Mouse (Mus musculus) myocyte (in vitro differentiated cells): ENCODE results near the gene Lrrc73. TPM values are rescaled to one million over a fixed set of nuclear protein-coding genes. Genes with fewer than 3 reads are reported as not detected.

ENCODE experiments used
- H3K27me3 ChIP-seq: one replicate; pipeline ENCODE4 v1.6.1; 2011; ENCODE audit not compliant: control insufficient read depth, insufficient read depth, insufficient read length
- H3K36me3 ChIP-seq: one replicate; pipeline ENCODE4 v1.6.1; 2011; ENCODE audit not compliant: control insufficient read depth, insufficient read depth
- H3K4me2 ChIP-seq: one replicate; pipeline ENCODE4 v1.6.1; 2011; ENCODE audit warnings: low read depth, control low read depth
- H3K4me3 ChIP-seq: one replicate; pipeline ENCODE4 v1.5.1; 2011; ENCODE audit warnings: mild to moderate bottlenecking, control low read depth, moderate library complexity
- H3K79me2 ChIP-seq: one replicate; pipeline ENCODE4 v1.6.1; 2011; ENCODE audit not compliant: control insufficient read depth, insufficient read depth
- H3ac ChIP-seq: one replicate; pipeline ENCODE4 v1.6.1; 2011; ENCODE audit not compliant: control insufficient read depth, insufficient read length
- CEBPB ChIP-seq: IDR thresholded peaks from 2 replicates; pipeline ENCODE4 v1.6.1; 2011; ENCODE audit warnings: mild to moderate bottlenecking, moderate library complexity; ENCODE audit not compliant: poor library complexity, insufficient read depth, severe bottlenecking
- E2F4 ChIP-seq: IDR thresholded peaks from one replicate; pipeline ENCODE4 v1.6.1; 2011; ENCODE audit warnings: mild to moderate bottlenecking, control low read depth, moderate library complexity; ENCODE audit not compliant: insufficient read depth
- MAX ChIP-seq: IDR thresholded peaks from one replicate; pipeline ENCODE4 v1.6.1; 2011; ENCODE audit warnings: low read depth, mild to moderate bottlenecking, control low read depth
- MYOD1 ChIP-seq, 3 experiments: IDR thresholded peaks; one replicate each; pipeline ENCODE4 v1.6.1; 2011; ENCODE audit warnings: control low read depth in 2 of 3, low read depth in 2 of 3, mild to moderate bottlenecking in 2 of 3, moderate library complexity in 1 of 3; ENCODE audit not compliant: insufficient read length in 2 of 3, control insufficient read depth in 1 of 3
- MYOG ChIP-seq, 3 experiments: IDR thresholded peaks; one replicate each; pipeline ENCODE4 v1.6.1; 2011; ENCODE audit warnings: control low read depth in 2 of 3, low read depth in 2 of 3, mild to moderate bottlenecking in 2 of 3; ENCODE audit not compliant: insufficient read length in 2 of 3, control insufficient read depth in 1 of 3, insufficient read depth in 1 of 3
- POLR2A ChIP-seq: IDR thresholded peaks from one replicate; pipeline ENCODE4 v1.6.1; 2011; ENCODE audit warnings: low read depth, mild to moderate bottlenecking, control low read depth, moderate library complexity; ENCODE audit not compliant: insufficient read length
- POLR2AphosphoS2 ChIP-seq: IDR thresholded peaks from one replicate; pipeline ENCODE4 v1.6.1; 2011; ENCODE audit warnings: low read depth, control low read depth; ENCODE audit not compliant: insufficient read length
- REST ChIP-seq: IDR thresholded peaks from one replicate; pipeline ENCODE4 v1.6.1; 2011; ENCODE audit warnings: mild to moderate bottlenecking, control low read depth, moderate library complexity; ENCODE audit not compliant: insufficient read depth, insufficient read length
- SRF ChIP-seq: IDR thresholded peaks from one replicate; pipeline ENCODE4 v1.6.1; 2011; ENCODE audit warnings: low read depth; ENCODE audit not compliant: control insufficient read depth, insufficient read length
- TCF12 ChIP-seq: IDR thresholded peaks from one replicate; pipeline ENCODE4 v1.6.1; 2011; ENCODE audit warnings: mild to moderate bottlenecking, control low read depth; ENCODE audit not compliant: poor library complexity, insufficient read depth, severe bottlenecking
- TCF3 ChIP-seq: IDR thresholded peaks from one replicate; pipeline ENCODE4 v1.6.1; 2011; ENCODE audit warnings: low read depth, control low read depth; ENCODE audit not compliant: insufficient read length
- USF1 ChIP-seq: IDR thresholded peaks from one replicate; pipeline ENCODE4 v1.6.1; 2011; ENCODE audit warnings: low read depth, mild to moderate bottlenecking, control low read depth, moderate library complexity
- polyA plus RNA-seq: library from polyadenylated mRNA; unstranded; fragments of >200 nt; fragmentation: generic; extraction: Trizol; gene quantifications from one replicate; pipeline ENCODE4 v1.2.1, GENCODE M21; 2012; ENCODE audit warnings: missing spikeins

Gene Lrrc73
- polyA plus RNA-seq, 1 experiment: 2.0 TPM

DNA sequence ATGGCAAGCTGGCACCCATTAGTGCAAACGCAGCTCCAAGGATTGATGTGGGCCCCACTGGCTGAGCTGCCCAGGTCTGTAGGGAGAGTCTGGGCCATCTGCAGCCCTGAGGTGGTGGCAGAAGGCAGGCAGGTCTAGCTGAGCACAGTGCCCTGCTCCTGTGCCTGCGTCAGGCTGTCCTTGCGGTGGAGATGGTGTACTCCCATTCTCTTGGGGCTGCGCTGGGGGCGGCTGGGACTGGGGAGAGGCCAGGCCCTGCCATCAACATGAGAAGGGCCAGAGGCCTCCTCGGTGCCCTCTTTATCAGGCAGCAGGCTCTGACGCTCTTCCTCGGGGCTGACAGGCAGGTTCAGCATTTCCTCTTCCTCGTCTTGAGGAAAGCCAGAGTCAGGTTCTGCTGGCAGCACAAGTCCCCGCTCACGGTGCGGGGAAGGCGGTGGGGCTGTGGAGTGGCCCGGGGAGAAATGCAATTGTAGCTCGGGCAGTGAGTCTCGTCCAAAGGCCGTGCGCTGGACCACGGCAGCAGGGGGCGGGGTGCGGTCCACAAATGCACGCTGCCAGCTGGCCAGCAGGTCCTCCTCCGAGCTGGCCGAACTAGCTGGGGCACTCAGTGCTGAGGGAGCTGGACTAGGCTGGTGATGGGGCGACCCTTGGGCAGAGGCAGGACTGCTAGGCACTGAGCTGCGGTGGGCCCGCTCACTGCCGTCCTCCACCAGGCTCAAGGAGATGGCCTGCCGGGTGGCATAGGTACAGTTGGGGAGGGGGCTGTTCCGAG lies 5.1 kb downstream of the Lrrc73 start:
- peaks cover 10% of the 10 kb centered on the region for H3K36me3 ChIP-seq
- H3K27me3 ChIP-seq: no peaks in the 10 kb centered on the region
- TF ChIP-seq MYOG (IDR thresholded peaks at IDR 0.05; ENCODE audit: control insufficient read depth in 1 of 3, insufficient read depth in 1 of 3, insufficient read length in 2 of 3, low read depth in 2 of 3) (no peak), POLR2AphosphoS2 (peak; percentile 52), POLR2A (peak; percentile 11)
- H3ac ChIP-seq: no peak overlapping the region
- no peak overlapping the region for H3K4me2 ChIP-seq
- no peak overlapping the region for H3K4me3 ChIP-seq
- no peaks in the 10 kb centered on the region for H3K79me2 ChIP-seq

DNA sequence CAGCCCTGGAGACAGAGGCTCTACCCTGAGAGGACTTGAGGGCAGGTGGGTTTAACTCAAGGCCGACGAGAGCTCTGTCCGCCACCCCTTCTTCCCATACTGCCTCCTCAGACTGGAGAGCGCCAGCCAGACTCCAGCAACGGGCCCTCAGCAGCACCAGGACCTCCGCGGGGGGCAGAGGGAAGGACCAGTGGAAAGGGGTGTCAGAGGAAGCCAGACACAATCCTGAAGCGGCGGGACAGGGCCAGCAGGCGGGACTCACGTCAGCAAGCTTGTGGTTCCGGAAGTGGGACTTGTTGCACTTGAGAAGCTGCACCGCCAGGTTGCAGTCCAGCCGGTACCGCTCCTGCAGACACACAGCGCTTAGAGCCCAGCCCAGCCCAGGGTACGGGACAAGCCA lies 6.3 kb downstream of the Lrrc73 start:
- no peak overlapping the region for H3ac ChIP-seq
- peaks cover 5% of the 10 kb centered on the region for H3K79me2 ChIP-seq
- H3K4me3 ChIP-seq: no peak overlapping the region
- no peaks in the 10 kb centered on the region for H3K27me3 ChIP-seq
- TF ChIP-seq POLR2AphosphoS2 (peak; percentile 8), POLR2A (no peak)
- peaks cover 17% of the 10 kb centered on the region for H3K36me3 ChIP-seq
- no peak overlapping the region for H3K4me2 ChIP-seq

DNA sequence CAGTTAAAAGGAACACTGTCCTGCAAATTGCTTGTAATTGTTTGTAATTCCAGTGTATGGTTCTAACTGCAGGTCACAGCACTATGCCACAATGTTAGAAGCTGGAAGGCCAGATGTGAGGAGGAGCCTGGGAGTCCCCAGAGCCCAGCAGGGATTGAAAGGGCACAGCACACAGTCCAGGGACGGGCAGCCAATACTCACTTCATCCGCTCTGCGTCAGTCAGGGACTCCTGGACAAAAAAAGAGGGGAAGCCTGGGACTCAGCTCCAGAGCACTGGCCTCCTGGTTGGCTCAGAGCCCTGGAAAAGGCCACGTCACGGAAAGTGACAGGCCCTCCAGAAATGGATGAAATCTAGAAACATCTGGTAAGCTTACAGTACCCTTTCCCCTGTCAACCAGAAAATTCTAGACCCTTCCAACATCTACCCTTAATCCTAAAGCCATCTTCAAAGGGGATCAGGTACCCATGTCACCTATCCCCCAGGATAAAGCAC lies 8.9 kb downstream of the Lrrc73 start:
- Histone ChIP-seq H3K4me2 (no peak overlapping the region), H3K79me2 (peaks cover 17% of the 10 kb centered on the region), H3ac (no peak overlapping the region), H3K36me3 (peaks cover 22% of the 10 kb centered on the region), H3K27me3 (no peaks in the 10 kb centered on the region), H3K4me3 (no peak overlapping the region)
- TF ChIP-seq MYOD1 (IDR thresholded peaks at IDR 0.05; ENCODE audit: control insufficient read depth in 1 of 3, insufficient read length in 2 of 3, low read depth in 2 of 3) (no peak), POLR2A (no peak), TCF3 (no peak), MYOG (IDR thresholded peaks at IDR 0.05; ENCODE audit: control insufficient read depth in 1 of 3, insufficient read depth in 1 of 3, insufficient read length in 2 of 3, low read depth in 2 of 3) (no peak), MAX (no peak), USF1 (no peak), POLR2AphosphoS2 (no peak), E2F4 (no peak), SRF (no peak), CEBPB (no peak), REST (no peak), TCF12 (no peak)

DNA sequence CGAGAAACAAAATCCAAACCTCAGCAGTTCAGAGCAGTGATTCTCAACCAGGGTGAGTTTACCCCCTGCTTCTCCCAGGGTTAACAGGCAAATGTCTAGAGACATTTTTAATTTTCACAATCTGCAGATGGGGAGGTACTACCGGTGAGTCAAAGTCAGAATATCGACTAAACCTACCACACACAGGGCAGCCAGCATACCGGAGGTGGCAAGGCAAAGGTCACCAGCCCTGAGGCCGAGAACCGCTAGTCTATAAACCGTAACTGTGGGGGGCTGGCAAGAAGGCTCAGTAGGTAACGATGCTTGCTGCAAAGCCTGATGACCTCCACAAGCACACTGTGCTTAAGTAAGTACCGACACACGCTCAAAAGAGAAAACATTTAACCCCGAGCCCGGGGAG lies 12.2 kb downstream of the Lrrc73 start:
- H3K4me2 ChIP-seq: no peak overlapping the region
- peaks cover 29% of the 10 kb centered on the region for H3K79me2 ChIP-seq
- peaks cover 22% of the 10 kb centered on the region for H3K36me3 ChIP-seq
- TF ChIP-seq MAX (no peak), REST (no peak), POLR2A (no peak), SRF (no peak), MYOD1 (IDR thresholded peaks at IDR 0.05; ENCODE audit: control insufficient read depth in 1 of 3, insufficient read length in 2 of 3, low read depth in 2 of 3) (no peak), USF1 (no peak), E2F4 (no peak), TCF3 (no peak), MYOG (IDR thresholded peaks at IDR 0.05; ENCODE audit: control insufficient read depth in 1 of 3, insufficient read depth in 1 of 3, insufficient read length in 2 of 3, low read depth in 2 of 3) (no peak), TCF12 (no peak), POLR2AphosphoS2 (no peak), CEBPB (no peak)
- no peak overlapping the region for H3K4me3 ChIP-seq
- no peaks in the 10 kb centered on the region for H3K27me3 ChIP-seq
- H3ac ChIP-seq: no peak overlapping the region

DNA sequence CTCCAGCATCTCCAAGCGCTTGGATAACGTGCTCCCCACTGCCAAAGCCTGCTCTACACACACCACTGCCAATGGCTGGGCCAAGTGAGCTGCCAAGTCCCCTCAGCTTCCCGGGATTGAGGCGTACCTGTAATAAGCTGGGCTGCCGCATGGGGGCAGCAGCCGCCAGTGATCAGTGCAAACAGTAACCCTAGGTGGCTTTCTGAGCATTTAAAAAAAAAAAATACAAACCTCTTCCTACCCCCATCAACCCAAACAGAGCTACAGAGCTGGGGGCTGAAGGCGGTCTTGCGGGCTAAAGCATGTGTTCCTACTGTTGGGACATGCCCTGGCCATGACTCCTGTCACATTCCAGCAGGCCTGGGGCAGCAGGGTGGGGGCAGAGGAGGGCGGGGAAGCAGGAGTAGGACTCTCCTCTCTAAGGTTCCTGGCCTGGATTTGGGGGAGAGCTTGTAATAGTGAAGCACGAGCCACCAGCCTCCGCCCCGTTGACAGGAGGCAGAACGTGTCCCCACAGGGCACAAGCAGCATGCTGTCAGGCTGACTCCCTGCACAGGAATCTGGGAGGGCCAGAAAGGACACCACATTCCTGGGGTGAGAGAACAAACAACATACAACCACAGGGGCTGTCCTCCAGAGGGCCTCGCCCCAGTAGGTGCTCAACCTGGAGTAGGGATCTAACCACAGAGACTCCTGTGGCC lies 12.7 kb downstream of the Lrrc73 start:
- Histone ChIP-seq H3ac (no peak overlapping the region), H3K36me3 (peaks cover 22% of the 10 kb centered on the region), H3K27me3 (no peaks in the 10 kb centered on the region), H3K4me2 (peak overlapping the region; percentile 22), H3K4me3 (no peak overlapping the region), H3K79me2 (peaks cover 29% of the 10 kb centered on the region)
- TF ChIP-seq USF1: no peak
- TF ChIP-seq POLR2A: no peak
- TF ChIP-seq MYOG (IDR thresholded peaks at IDR 0.05; ENCODE audit: control insufficient read depth in 1 of 3, insufficient read depth in 1 of 3, insufficient read length in 2 of 3, low read depth in 2 of 3): peak in 2 of 3 experiments; percentile 33 to 86
- TF ChIP-seq CEBPB: no peak
- TF ChIP-seq SRF: no peak
- peak; percentile 27 for TF ChIP-seq POLR2AphosphoS2
- no peak for TF ChIP-seq TCF3
- TF ChIP-seq MYOD1 (IDR thresholded peaks at IDR 0.05; ENCODE audit: control insufficient read depth in 1 of 3, insufficient read length in 2 of 3, low read depth in 2 of 3): peak in 1 of 3 experiments; percentile 67
